Mouse (Mus musculus): ENCODE results near the gene Fam149b. TPM values are rescaled to one million over a fixed set of nuclear protein-coding genes. Genes with fewer than 3 reads are reported as not detected.

Gene Fam149b
- polyA plus RNA-seq, 1 experiment from 2014 or later: 24.2 TPM

DNA sequence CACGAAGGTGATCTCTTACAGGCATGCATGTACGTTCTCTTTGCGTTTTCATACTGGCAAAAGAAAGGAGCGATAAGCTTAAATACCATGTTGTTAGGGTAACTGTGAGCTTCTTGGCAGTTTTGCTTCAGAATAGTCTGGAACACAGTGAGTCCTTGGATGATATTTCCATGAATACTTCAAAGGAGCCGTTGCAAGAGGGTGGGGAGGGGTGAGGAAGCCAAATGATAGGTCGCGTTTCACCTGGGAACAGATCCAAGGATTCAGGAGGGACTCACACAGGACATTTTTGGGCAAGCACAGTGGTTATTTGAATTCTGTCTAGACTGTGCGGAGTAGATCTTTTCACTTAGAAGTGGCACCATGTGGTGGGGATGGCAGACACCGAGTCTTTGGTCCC, 49.3 kb downstream of the Fam149b start:
- Histone ChIP-seq H3K36me3 (ENCODE audit: control insufficient read depth, insufficient read depth, low read length) (no peaks in the 10 kb centered on the region), H3K27ac (ENCODE audit: low read depth, low read length) (no peak overlapping the region), H3K4me3 (ENCODE audit: low read depth, low read length) (no peak overlapping the region), H3K4me2 (no peak overlapping the region), H3K9ac (ENCODE audit: low read depth, low read length) (no peak overlapping the region), H3K4me1 (replicated peaks; ENCODE audit: control insufficient read depth, insufficient read depth, low read length) (peaks cover 4% of the 10 kb centered on the region; the same call in 1 of the 2 replicates), H3K27me3 (replicated peaks; ENCODE audit: control insufficient read depth, insufficient read depth, low read length) (no peaks in the 10 kb centered on the region), H3K9me3 (ENCODE audit: control insufficient read depth, low read length) (no peaks in the 10 kb centered on the region)
- DNase-seq (ENCODE audit: low spot score) (no peak), ATAC-seq (replicated peaks; ENCODE audit: low FRiP score) (no peak)
- WGBS: 85% methylated on average over 9 of the region's 9 CpGs

DNA sequence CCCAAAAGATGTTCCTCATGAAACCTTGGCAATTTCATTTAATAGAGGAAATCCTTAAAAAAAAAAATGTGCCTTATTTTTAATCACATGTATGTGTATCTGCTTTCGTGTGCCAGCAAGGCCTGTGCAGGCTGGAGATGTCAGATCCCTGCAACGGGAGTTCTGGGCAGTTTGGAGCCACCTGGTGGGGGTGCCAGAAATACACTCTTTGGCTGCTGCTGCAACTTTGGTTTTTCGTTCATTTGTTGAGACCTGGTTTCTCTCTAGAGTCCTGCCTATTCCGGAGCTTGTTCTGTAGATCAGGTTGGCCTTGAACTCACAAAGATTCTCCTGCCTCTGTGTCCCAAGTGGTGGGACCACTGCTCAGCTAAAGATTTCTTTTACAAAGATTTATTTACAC, 50.9 kb downstream of the Fam149b start:
- H3K4me1 ChIP-seq (replicated peaks; ENCODE audit: control insufficient read depth, insufficient read depth, low read length): peaks cover 3% of the 10 kb centered on the region; the same call in 1 of the 2 replicates
- no peak overlapping the region for H3K4me3 ChIP-seq (ENCODE audit: low read depth, low read length)
- H3K9me3 ChIP-seq (ENCODE audit: control insufficient read depth, low read length): no peaks in the 10 kb centered on the region
- H3K9ac ChIP-seq (ENCODE audit: low read depth, low read length): no peak overlapping the region
- DNase-seq (ENCODE audit: low spot score) (no peak), ATAC-seq (replicated peaks; ENCODE audit: low FRiP score) (no peak)
- H3K36me3 ChIP-seq (ENCODE audit: control insufficient read depth, insufficient read depth, low read length): no peaks in the 10 kb centered on the region
- no peak overlapping the region for H3K4me2 ChIP-seq
- H3K27ac ChIP-seq (ENCODE audit: low read depth, low read length): no peak overlapping the region
- WGBS: 49% methylated on average over 4 of the region's 4 CpGs
- no peaks in the 10 kb centered on the region for H3K27me3 ChIP-seq (replicated peaks; ENCODE audit: control insufficient read depth, insufficient read depth, low read length)

DNA sequence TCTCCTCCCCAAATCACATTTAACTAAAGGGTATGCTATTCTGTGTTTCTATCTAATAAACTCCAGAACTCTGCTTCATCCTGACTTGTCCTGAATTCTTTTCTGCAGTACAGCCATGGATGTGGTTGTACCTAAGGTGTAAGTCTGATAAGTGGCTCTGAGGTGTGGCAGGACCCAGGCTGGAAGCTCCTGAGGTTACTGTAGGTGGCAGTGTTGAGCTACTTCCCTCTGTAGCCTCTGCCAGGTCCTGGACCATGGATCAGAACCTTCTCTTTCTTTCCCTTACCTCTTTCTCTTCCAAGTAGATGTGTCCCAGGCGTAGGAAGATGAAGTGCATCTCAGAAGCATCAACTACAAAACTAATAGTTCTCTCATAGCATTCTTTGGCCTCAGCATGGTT, 52.1 kb downstream of the Fam149b start:
- H3K4me3 ChIP-seq (ENCODE audit: low read depth, low read length): no peak overlapping the region
- H3K9ac ChIP-seq (ENCODE audit: low read depth, low read length): no peak overlapping the region
- no peaks in the 10 kb centered on the region for H3K36me3 ChIP-seq (ENCODE audit: control insufficient read depth, insufficient read depth, low read length)
- no peaks in the 10 kb centered on the region for H3K4me1 ChIP-seq (replicated peaks; ENCODE audit: control insufficient read depth, insufficient read depth, low read length)
- WGBS: 50% methylated on average over 1 of the region's 1 CpGs
- H3K9me3 ChIP-seq (ENCODE audit: control insufficient read depth, low read length): no peaks in the 10 kb centered on the region
- H3K27ac ChIP-seq (ENCODE audit: low read depth, low read length): no peak overlapping the region
- ATAC-seq (replicated peaks; ENCODE audit: low FRiP score) (no peak; the same call in 1 of the 2 replicates), DNase-seq (ENCODE audit: low spot score) (no peak)
- no peak overlapping the region for H3K4me2 ChIP-seq
- H3K27me3 ChIP-seq (replicated peaks; ENCODE audit: control insufficient read depth, insufficient read depth, low read length): no peaks in the 10 kb centered on the region

DNA sequence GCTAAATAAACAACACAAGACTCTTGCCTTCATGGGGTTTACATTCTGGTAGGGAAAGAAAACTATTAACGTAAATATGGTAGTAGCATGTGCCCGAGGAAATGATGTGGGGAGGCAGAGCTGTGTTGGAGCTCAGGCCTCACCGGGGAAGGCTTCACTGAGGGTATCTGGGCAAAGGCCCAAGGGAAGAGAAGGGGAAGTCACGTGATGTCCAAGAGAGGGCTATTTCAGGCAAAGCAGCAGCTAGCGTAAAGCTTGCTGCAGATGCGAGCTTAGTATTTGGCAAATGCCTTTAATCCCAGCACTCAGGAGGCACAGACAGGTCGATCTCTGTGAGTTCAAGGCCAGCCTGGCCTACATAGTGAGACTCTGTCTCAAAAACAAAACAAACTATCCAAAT, 74.3 kb downstream of the Fam149b start:
- no peak for DNase-seq (ENCODE audit: low spot score)
- Histone ChIP-seq H3K4me1 (replicated peaks; ENCODE audit: control insufficient read depth, insufficient read depth, low read length) (no peaks in the 10 kb centered on the region), H3K4me3 (ENCODE audit: low read depth, low read length) (no peak overlapping the region), H3K27me3 (replicated peaks; ENCODE audit: control insufficient read depth, insufficient read depth, low read length) (no peaks in the 10 kb centered on the region), H3K9me3 (ENCODE audit: control insufficient read depth, low read length) (no peaks in the 10 kb centered on the region), H3K4me2 (no peak overlapping the region), H3K36me3 (ENCODE audit: control insufficient read depth, insufficient read depth, low read length) (no peaks in the 10 kb centered on the region), H3K27ac (ENCODE audit: low read depth, low read length) (no peak overlapping the region), H3K9ac (ENCODE audit: low read depth, low read length) (no peak overlapping the region)
- 63% methylated on average over 7 of the region's 7 CpGs for WGBS
- no peak for ATAC-seq (replicated peaks; ENCODE audit: low FRiP score)

DNA sequence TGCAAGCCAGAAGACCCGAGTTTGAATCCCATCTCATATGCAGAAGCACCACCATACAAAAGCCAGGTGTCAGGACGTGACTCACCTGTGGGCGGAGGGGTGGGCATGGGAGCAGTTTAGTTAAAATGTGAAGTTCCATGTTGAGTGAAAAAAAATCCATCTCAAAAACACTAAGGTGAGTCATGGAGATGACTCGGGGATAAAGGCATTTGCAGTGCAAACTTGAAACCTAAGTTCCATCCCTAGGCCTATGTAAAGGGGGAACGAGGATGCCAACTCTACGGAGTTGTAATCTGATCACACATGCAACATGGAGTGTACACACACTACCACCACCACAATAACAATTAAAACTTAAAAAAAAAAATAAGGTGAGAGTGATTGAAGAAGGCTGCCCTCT, 75.1 kb downstream of the Fam149b start:
- no peaks in the 10 kb centered on the region for H3K9me3 ChIP-seq (ENCODE audit: control insufficient read depth, low read length)
- 89% methylated on average over 6 of the region's 6 CpGs for WGBS
- no peaks in the 10 kb centered on the region for H3K27me3 ChIP-seq (replicated peaks; ENCODE audit: control insufficient read depth, insufficient read depth, low read length)
- DNase-seq (ENCODE audit: low spot score) (no peak), ATAC-seq (replicated peaks; ENCODE audit: low FRiP score) (no peak)
- H3K36me3 ChIP-seq (ENCODE audit: control insufficient read depth, insufficient read depth, low read length): no peaks in the 10 kb centered on the region
- H3K4me3 ChIP-seq (ENCODE audit: low read depth, low read length): no peak overlapping the region
- H3K27ac ChIP-seq (ENCODE audit: low read depth, low read length): no peak overlapping the region
- H3K9ac ChIP-seq (ENCODE audit: low read depth, low read length): no peak overlapping the region
- H3K4me2 ChIP-seq: no peak overlapping the region
- H3K4me1 ChIP-seq (replicated peaks; ENCODE audit: control insufficient read depth, insufficient read depth, low read length): no peaks in the 10 kb centered on the region

DNA sequence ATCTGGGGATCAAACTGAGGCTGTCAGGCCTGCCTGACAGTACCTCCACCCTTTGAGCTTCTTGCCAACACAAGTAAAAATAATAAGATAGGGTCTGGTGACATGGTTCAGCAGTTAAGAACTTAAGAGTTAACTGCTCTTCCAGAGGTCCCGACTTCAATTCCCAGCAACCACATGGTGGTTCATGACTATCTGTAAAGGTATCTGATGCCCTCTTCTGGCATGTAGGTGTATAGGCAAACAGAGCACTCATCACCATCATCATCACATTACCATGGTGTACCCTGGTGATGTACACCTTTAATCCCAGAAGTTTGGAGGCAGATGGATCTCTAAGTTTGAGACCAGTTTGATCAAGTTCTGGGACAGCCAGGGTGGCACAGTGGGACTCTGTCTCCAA, 80.6 kb downstream of the Fam149b start:
- 31% methylated on average over 1 of the region's 1 CpGs for WGBS
- no peaks in the 10 kb centered on the region for H3K4me1 ChIP-seq (replicated peaks; ENCODE audit: control insufficient read depth, insufficient read depth, low read length)
- no peak for DNase-seq (ENCODE audit: low spot score)

DNA sequence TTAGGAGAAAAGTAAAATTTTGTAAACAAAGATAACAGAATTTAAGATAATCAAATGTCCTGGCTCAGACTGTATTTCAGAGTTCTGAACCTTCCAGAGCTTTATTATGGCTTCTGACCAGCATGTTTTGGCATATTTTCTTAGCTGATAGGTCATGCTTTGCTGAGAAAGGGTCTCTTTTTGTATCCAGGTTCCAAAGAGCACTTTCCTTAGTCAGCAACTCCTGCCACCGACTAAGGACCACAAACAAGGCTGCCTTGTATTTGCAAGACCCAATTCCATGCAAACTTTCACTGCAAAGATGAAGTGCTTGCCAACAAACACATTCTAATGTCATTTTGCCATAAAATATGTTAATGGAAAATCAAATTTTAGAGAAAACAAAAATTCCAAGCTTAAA, 81.9 kb downstream of the Fam149b start:
- no peaks in the 10 kb centered on the region for H3K27me3 ChIP-seq (replicated peaks; ENCODE audit: control insufficient read depth, insufficient read depth, low read length)
- no peaks in the 10 kb centered on the region for H3K4me1 ChIP-seq (replicated peaks; ENCODE audit: control insufficient read depth, insufficient read depth, low read length)
- H3K9me3 ChIP-seq (ENCODE audit: control insufficient read depth, low read length): no peaks in the 10 kb centered on the region
- no peak overlapping the region for H3K27ac ChIP-seq (ENCODE audit: low read depth, low read length)
- H3K4me2 ChIP-seq: no peak overlapping the region
- no peak for ATAC-seq (replicated peaks; ENCODE audit: low FRiP score)
- DNase-seq (ENCODE audit: low spot score): no peak
- 49% methylated on average over 1 of the region's 1 CpGs for WGBS
- no peaks in the 10 kb centered on the region for H3K36me3 ChIP-seq (ENCODE audit: control insufficient read depth, insufficient read depth, low read length)
- no peak overlapping the region for H3K4me3 ChIP-seq (ENCODE audit: low read depth, low read length)
- H3K9ac ChIP-seq (ENCODE audit: low read depth, low read length): no peak overlapping the region

More for the DNA sequence above, 80.6 kb downstream of the Fam149b start:
- no peaks in the 10 kb centered on the region for H3K9me3 ChIP-seq (ENCODE audit: control insufficient read depth, low read length)
- H3K27me3 ChIP-seq (replicated peaks; ENCODE audit: control insufficient read depth, insufficient read depth, low read length): no peaks in the 10 kb centered on the region
- no peak overlapping the region for H3K4me3 ChIP-seq (ENCODE audit: low read depth, low read length)
- H3K27ac ChIP-seq (ENCODE audit: low read depth, low read length): no peak overlapping the region
- no peak overlapping the region for H3K4me2 ChIP-seq
- H3K36me3 ChIP-seq (ENCODE audit: control insufficient read depth, insufficient read depth, low read length): no peaks in the 10 kb centered on the region
- no peak overlapping the region for H3K9ac ChIP-seq (ENCODE audit: low read depth, low read length)
- ATAC-seq (replicated peaks; ENCODE audit: low FRiP score): no peak

DNA sequence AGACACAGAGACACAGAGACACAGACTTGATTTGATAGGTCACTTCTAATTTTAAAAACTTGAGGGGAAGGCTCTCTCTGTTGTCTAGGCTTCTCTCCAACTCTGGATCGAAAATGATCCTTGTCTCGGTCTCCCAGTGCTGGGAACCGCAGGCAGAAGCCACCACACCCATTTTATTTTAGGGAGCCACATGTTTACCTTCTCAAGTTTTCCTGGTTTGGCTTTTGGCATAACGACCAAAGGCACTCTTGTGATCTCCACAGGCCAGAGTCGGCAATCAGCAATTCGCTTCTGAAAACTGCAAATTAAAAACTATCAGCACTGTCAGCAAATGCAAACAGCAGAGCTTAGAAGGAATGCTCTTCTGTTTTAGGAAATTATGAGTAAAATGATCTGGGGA, 83.8 kb downstream of the Fam149b start:
- H3K4me1 ChIP-seq (replicated peaks; ENCODE audit: control insufficient read depth, insufficient read depth, low read length): no peaks in the 10 kb centered on the region
- H3K27me3 ChIP-seq (replicated peaks; ENCODE audit: control insufficient read depth, insufficient read depth, low read length): no peaks in the 10 kb centered on the region
- H3K36me3 ChIP-seq (ENCODE audit: control insufficient read depth, insufficient read depth, low read length): no peaks in the 10 kb centered on the region
- H3K27ac ChIP-seq (ENCODE audit: low read depth, low read length): no peak overlapping the region
- H3K4me3 ChIP-seq (ENCODE audit: low read depth, low read length): no peak overlapping the region
- no peak for DNase-seq (ENCODE audit: low spot score)
- H3K4me2 ChIP-seq: no peak overlapping the region
- no peak overlapping the region for H3K9ac ChIP-seq (ENCODE audit: low read depth, low read length)
- H3K9me3 ChIP-seq (ENCODE audit: control insufficient read depth, low read length): no peaks in the 10 kb centered on the region
- no peak for ATAC-seq (replicated peaks; ENCODE audit: low FRiP score)
- WGBS: 69% methylated on average over 6 of the region's 6 CpGs

DNA sequence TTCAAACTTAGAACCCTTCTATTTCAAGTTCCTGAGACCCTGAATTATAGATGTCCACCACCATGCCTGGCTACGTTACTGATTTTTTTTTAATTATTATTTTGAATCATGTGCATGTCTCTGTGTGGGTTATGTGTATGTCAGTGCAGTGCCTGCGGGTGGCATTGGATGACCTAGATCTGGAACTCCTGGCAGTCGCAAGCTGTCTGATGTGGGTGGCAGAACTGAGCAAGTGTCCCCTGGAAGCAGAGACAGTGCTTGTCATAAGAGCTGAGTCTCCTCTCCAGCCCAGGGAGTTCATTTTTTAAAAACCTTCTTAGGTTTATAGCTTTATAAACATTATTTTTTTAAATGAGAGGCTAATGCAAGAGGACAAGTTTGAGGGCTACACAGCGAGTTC, 84.5 kb downstream of the Fam149b start:
- H3K9ac ChIP-seq (ENCODE audit: low read depth, low read length): no peak overlapping the region
- H3K4me3 ChIP-seq (ENCODE audit: low read depth, low read length): no peak overlapping the region
- ATAC-seq (replicated peaks; ENCODE audit: low FRiP score) (no peak), DNase-seq (ENCODE audit: low spot score) (no peak)
- no peaks in the 10 kb centered on the region for H3K27me3 ChIP-seq (replicated peaks; ENCODE audit: control insufficient read depth, insufficient read depth, low read length)
- no peaks in the 10 kb centered on the region for H3K4me1 ChIP-seq (replicated peaks; ENCODE audit: control insufficient read depth, insufficient read depth, low read length)
- no peak overlapping the region for H3K4me2 ChIP-seq
- 81% methylated on average over 4 of the region's 4 CpGs for WGBS
- no peak overlapping the region for H3K27ac ChIP-seq (ENCODE audit: low read depth, low read length)
- H3K9me3 ChIP-seq (ENCODE audit: control insufficient read depth, low read length): no peaks in the 10 kb centered on the region
- H3K36me3 ChIP-seq (ENCODE audit: control insufficient read depth, insufficient read depth, low read length): no peaks in the 10 kb centered on the region

Data from liver, embryonic 11.5 days (tissue).